Mouse (Mus musculus) left cerebral cortex, postnatal 25 days (tissue): ENCODE data around the gene Crygb. TPM values are rescaled to one million over a fixed set of nuclear protein-coding genes. Genes with fewer than 3 reads are reported as not detected.

Experiments used
- total RNA-seq, 2 experiments: library from RNA; stranded (reverse); gene quantifications; 2 replicates each; pipeline ENCODE4 v1.2.3; 2021

Gene Crygb
- total RNA-seq, 2 experiments from 2014 or later, result not detected

Other genes with a start within 250 kb of the Crygb start
- gene Plekhm3, start 125.5 kb downstream of the Crygb start, total RNA-seq, result 10 to 100 TPM; 32.9 to 37.9 TPM
- gene Akr1cl, start 49.5 kb downstream of the Crygb start, total RNA-seq, result not detected
- gene Cryge, start 31.1 kb downstream of the Crygb start, total RNA-seq, result not detected
- gene Crygd, start 18.8 kb downstream of the Crygb start, total RNA-seq, result not detected
- gene Crygc, start 8.6 kb downstream of the Crygb start, total RNA-seq, result not detected
- under 1 TPM in 1 of 2 experiments, not detected in 1; 0.57 TPM for gene Cryga, start 21.1 kb upstream of the Crygb start, total RNA-seq
- gene Gm28845, start 37.3 kb upstream of the Crygb start, total RNA-seq, result under 1 TPM in 1 of 2 experiments, not detected in 1; 0.69 TPM
- 1 to 10 TPM; 5.3 to 8.7 TPM for gene D630023F18Rik, start 40.9 kb upstream of the Crygb start, total RNA-seq
- 10 to 100 TPM; 44.0 to 44.2 TPM for gene Idh1, start 104.2 kb upstream of the Crygb start, total RNA-seq
- gene Pikfyve, start 104.4 kb upstream of the Crygb start, total RNA-seq, result 10 to 100 TPM; 45.2 to 47.3 TPM
- gene Pth2r, start 199.8 kb upstream of the Crygb start, total RNA-seq, result 1 to 10 TPM; 2.0 to 2.7 TPM